Mouse (Mus musculus): ENCODE data around the gene Grk5. TPM values are rescaled to one million over a fixed set of nuclear protein-coding genes. Genes with fewer than 3 reads are reported as not detected.
"Not testable (repeated sequence)": the region's sequence is repeated elsewhere in the genome, so short reads cannot be mapped to it uniquely, and the experiment has no call there.

The Grk5 gene
- 17.9 and 25.6 TPM in 2 replicates for total RNA-seq (2021)
- long read RNA-seq, full-length matches to known transcripts: 7 of 11 reads
- long read RNA-seq, partial matches to known transcripts: 0 of 11 reads
- long read RNA-seq, other reads (novel, unspliced or antisense): 4 of 11 reads

- peak; percentile 97 for DNase-seq
Measured at GRCm38 (mm10) chr19:60889714-60890315, at the start of gene Grk5. Grk5 (plus strand) TSS chr19:60889749.

DNA sequence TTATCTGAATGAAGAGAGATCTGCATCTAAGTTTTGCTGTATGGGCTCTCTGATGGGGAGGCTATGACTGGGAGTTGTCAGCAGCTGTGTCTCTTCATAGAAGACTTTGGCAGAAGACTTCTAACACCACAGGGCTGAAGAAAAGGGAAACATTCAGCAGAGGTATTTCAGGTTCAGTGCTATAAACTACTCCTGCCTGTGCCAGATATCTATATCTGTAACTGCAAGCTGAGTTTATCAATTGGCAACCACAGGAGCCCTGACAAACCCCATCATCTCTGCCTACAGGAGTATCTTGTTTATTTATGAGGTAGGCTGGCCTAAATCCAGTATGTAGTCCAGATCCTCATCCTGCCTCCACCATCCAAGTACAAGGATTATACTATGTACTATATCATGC is 46.2 kb upstream of the Grk5 start:
- DNase-seq: no peak

- DNase-seq: no peak
Measured at GRCm38 (mm10) chr19:60845731-60846130, 43.8 kb upstream of the Grk5 start.

DNA sequence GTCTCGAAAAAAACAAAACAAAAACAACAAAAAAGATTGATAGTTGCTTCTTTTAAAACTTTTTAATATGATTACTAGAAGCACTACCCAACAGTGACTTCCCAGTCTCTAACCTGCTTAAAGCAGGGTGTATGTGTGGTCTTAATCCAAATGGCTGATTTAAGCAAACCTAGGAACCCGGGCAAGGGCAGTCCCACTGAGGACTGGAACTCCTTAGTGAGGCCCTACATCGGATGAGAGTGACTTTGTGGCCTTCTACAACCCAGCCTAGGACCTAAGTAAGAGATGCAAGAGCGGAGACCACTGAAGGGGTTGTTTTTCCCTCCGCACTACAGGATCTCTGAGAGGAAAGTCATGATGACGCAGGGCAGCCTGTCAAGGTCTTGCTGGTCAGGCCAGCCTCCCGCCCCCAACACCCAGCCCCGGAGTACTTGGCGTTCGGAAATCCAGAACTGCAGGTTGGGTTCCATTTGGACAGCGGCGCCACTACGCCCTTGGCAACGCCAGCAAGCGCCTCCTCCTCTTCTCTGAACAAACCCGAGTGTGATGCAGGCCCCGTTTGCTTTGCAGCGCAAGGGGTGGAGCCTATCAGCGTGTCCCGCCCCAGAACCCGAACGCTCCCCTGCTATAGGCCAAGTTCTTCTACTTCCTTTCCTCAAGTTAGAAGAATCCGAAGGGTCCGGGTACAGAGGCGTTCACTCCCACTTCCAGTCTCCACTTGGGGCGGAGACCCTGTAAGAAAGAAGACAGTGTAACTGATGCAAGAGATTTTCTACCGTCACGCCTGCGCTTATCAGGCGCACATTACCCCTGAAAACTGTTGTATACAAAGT is 28.5 kb upstream of the Grk5 start, which contains the start of gene Sfxn4:
Gene Sfxn4 (minus strand): TSS at position 612 of the 833 bp plus-strand sequence.
- DNase-seq: peak; percentile 90

DNA sequence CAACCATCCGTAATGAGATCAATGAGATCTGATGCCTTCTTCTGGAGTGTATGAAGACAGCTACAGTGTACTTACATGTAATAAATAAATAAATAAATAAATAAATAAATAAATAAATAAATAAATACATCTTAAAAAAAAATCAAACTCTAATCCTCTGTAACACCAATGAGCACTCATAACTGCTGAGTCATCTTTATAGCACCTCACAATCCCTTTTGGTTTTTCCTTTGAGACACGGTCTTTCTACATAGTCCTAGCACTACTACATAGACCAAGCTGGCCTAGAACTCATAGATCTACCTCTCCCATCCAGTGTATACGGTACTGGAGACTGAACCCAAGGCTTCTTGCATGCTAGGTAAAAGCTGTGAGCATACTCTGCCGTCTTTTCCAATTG is 23.4 kb upstream of the Grk5 start:
- DNase-seq: not testable (repeated sequence)

- DNase-seq: no peak
Measured at GRCm38 (mm10) chr19:60870489-60870888, 19.1 kb upstream of the Grk5 start.

- no peak for DNase-seq
Measured at GRCm38 (mm10) chr19:60871366-60871765, 18.2 kb upstream of the Grk5 start.

- no peak for DNase-seq
Measured at GRCm38 (mm10) chr19:60872272-60872671, 17.3 kb upstream of the Grk5 start.

DNA sequence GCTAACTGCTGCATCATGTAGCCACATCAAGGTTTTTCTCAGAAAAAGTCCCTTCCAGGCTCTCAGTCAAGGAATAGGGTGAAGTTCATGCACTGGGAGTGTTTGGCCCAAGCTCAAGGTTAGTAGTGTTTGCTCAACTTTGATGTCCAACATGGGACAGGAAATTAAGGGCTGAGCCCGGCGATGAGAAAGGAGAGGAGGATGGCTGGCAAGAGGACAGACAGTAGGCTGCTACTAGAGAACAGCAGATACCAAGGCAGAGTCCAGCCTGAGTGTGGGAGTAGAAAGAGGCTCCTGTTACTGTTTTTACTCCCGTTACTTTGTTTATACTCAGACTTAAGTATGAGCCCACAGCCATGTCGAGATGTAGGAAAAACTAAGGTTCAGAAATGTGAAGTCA is 16.0 kb upstream of the Grk5 start:
- DNase-seq: peak; percentile 65

- DNase-seq: peak; percentile 97
Measured at GRCm38 (mm10) chr19:60874064-60874694, 15.4 kb upstream of the Grk5 start, which contains the start of gene Prdx3. Prdx3 (minus strand) TSS chr19:60874556.

DNA sequence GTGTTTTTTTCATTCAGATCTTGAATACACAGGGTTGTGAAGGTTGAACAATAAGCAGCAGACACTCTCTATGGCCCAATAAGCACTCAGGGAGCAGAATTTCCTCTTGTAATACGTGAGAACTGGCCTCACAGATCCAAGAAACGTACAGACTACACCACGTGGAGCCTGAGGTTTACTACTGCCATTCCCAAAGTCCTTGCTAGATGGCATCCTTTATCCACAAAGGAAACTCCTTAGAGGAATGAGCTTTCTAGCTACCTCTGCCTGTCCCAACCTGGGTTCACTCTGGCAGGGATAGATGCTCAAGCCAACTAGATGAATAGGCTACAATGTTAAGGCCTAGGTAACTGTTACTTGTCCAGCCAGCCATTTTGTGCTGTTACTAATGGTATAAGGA is 6.4 kb upstream of the Grk5 start:
- no peak for DNase-seq

DNA sequence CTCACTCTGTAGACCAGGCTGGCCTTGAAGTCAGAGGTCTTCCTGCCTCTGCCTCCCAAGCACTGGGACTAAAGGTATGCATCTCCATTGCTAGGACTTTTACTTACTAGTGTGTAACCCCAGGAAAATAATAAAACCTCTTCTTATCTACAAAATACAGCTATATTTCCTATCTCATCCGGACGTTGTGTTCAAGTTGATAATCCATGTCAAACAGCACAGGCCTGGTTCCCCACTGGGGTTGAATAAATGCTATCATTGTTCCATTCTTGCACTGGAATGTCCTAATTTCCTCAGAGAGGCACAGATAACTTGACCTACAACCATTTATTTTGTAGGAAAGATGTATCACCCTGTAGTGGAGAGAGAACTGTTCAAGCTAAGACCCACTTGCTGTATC is 1.9 kb upstream of the Grk5 start:
- DNase-seq: no peak

DNA sequence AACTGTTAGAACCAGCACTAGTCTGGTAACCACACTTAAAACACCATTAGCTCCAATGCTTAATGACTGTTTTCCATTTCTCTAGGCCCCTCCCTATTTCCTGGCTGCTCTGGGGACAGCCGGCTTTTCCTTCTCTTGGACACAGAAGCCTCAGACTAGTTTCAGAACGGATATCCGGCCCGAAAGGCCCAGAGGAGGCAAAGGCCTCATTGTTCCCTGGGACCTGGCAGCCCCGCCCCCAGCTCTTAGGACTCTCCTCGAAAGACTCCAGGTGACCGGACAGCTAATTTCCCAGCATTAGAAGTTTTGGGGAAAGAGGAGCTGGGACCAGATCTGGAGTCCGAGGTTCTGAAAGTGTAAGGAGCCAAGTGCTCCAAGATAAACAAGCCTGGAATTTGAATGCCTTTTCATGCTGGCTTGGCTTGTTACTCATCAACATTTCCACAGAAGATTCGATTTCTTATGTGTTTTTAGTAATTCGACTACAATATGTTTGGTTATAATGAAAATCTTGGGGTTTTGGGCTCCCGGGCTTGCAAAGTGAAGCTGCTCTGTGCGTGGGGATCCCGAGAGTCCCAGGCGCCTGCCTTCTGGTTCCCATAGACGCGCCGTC is 342 bp upstream of the Grk5 start:
- DNase-seq: peak; percentile 60

GRCm38 (mm10) chr19:60890391-60891122 is 1.0 kb downstream of the Grk5 start:
- DNase-seq: no peak

DNA sequence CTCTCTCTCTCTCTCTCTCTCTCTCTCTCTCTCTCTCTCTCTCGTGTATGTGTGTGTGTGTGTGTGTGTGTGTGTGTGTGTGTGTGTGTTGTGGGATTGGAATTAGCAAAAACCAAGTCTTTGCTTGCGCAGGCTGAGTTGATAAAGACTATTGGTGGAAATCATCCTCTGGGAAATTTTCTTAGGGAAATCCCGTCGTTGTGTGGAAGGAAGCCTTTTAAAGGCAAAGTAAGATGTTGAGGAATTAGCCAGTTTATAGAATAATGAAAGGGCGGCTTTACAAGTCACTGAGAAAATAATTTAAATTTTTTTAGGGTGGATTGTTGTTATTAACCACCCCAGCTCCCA is 1.5 kb downstream of the Grk5 start:
- DNase-seq: no peak

DNA sequence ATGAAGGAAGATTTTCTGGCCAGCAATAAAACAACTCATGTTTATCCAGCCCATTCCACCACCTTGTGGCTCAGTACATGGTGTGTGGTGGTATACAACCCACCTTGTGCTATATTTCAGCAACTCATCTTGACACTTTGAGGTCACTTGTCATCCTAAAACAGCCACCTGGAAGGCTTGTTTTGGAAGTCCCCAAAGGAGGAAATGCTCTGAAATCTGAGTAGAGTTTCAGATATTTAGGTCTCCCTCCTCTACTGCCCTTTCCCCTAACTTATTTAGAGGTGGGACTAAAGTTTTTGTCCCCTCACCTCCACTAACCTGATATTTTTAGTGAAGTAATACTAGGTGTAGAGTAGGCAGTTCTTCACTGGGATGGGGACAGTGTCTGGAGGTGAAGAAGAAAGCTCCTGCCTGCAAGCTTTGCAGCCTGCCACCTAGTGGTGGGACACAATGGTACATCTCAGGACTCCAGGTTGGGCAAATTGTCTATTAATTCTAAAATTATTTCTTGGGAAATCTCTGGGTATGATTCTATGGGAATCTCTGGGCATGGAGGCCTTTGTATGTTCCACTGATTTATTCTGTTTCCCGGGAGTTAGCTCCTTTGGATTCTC is 2.5 kb downstream of the Grk5 start:
- peak; percentile 74 for DNase-seq

DNA sequence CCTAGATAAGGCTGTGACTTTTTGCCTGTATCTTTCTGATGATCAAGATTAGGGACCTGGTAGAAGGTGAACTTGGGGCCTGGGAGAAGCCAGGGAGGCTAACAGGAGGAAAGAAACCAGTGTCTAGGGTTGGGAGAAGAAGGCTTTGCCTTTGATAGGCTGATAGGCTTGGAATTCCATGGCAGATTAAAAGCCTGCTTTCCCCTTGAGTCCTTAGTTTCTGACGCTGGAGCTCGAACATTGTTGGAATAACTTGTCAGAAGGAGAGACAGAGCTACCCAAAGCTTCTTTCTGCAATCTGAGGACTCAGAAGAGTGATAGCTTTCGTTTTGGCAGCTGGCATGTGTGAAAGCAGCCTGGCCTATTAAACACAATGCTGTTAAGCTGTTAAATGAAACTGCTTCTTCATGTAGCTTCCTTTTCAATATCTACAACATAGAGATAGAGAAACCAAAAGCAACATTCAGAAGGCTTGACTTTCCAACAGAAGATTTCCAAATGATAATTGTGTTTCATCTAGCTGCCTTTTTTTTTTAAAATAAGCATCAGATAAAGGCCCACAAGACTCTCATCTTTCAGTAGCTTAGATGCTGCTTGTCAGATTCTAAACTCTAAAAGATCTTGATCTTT is 5.8 kb downstream of the Grk5 start:
- no peak for DNase-seq

DNA sequence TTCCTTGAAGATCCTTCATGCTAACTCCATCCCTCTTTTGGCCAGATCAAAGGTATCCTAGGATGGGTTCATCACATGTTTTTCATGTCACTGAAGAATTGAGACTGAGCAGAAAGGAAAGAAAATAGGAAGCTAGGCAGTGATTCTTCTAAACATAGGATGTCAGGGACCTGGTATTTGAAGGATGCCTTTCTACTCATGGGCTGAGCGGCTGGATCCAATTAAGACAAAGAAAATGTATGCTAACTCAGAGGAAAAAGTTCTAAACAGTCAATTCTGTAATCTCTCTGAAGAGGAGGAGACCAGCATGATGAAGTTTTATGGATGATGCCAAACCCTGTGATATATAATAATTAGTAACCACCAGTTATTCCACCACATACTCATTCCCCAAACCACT is 13.6 kb downstream of the Grk5 start:
- DNase-seq: no peak

- DNase-seq: no peak
Measured at GRCm38 (mm10) chr19:60903971-60904370, 14.4 kb downstream of the Grk5 start.

- DNase-seq: no peak
Measured at GRCm38 (mm10) chr19:60905477-60905876, 15.9 kb downstream of the Grk5 start.

GRCm38 (mm10) chr19:60910304-60910703 is 20.8 kb downstream of the Grk5 start:
- no peak for DNase-seq

Data from adrenal gland, postnatal 25 days (tissue).